Mouse (Mus musculus): ENCODE results near the gene Zbtb4. TPM values are rescaled to one million over a fixed set of nuclear protein-coding genes. Genes with fewer than 3 reads are reported as not detected.

Gene Zbtb4
- polyA plus RNA-seq, 1 experiment from 2014 or later: 2.4 TPM

DNA sequence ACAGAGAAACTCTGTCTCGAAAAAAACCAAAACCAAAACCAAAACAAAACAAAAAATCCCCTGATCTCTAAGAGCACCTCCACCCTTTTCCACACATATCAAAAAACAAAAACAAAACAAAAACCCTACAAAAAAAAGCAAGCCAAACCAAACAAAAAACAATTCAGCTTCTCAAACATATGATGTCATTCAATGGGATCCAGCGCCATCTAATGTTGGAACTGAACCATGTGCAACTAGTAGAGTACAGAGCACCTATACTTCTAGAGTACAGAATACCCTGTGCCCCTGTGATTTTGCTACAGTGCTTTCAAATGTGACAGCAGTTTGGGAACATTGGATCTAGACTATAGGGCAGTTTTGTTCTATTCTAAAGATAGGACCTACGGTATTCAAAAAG is 11.0 kb upstream of the Zbtb4 start:
- H3K9ac ChIP-seq: no peak overlapping the region
- H3K9me3 ChIP-seq (replicated peaks): no peaks in the 10 kb centered on the region
- H3K27me3 ChIP-seq: no peaks in the 10 kb centered on the region
- H3K4me3 ChIP-seq: no peak overlapping the region
- peak overlapping the region; percentile 76 for H3K4me2 ChIP-seq (replicated peaks)
- peaks cover 46% of the 10 kb centered on the region for H3K4me1 ChIP-seq
- 64% methylated on average over 3 of the region's 3 CpGs for WGBS
- no peak for ATAC-seq (ENCODE audit: low FRiP score)
- H3K27ac ChIP-seq: no peak overlapping the region
- no peaks in the 10 kb centered on the region for H3K36me3 ChIP-seq

DNA sequence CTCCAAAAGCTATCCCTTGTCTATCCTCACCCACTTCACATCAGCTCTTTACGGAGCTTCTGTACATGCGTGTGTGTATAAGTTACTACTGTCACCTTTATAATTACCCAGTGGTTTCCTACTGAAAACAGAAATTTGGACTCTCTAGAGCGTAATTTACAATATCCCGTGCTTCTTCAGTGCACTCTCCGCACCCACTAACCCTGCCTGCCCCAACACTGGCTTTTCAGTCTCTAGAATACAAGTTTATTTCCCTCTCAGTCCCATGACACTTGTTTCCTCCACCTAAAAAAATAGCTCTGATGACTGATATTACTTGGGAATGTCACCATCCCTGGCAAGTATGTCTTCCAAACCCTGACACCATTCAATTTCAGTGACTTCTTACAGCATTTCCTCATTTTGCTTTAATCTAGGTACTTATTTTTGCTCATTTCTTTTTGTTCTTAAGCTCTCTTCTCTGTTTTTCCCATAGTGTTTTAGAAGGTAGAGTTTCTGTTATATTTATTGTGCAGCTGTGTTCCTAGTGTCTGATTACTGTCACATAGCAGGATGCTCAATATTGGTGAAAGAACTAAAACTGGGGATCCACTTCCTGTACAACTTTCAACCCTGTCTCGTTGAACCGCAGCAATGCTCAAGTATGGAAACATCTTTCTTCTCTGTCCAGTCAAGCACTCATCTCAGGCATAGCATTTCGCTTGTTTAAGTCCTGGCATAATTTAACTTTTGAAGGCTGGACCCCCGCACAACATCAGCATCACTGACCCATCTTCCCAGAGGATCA is 8.2 kb upstream of the Zbtb4 start:
- H3K4me2 ChIP-seq (replicated peaks): peak overlapping the region; percentile 76
- H3K4me1 ChIP-seq: peaks cover 50% of the 10 kb centered on the region
- H3K27me3 ChIP-seq: no peaks in the 10 kb centered on the region
- ATAC-seq (ENCODE audit: low FRiP score): no peak
- H3K27ac ChIP-seq: peak overlapping the region; percentile 98
- 44% methylated on average over 9 of the region's 9 CpGs for WGBS
- H3K36me3 ChIP-seq: no peaks in the 10 kb centered on the region
- H3K9ac ChIP-seq: peak overlapping the region; percentile 81
- H3K9me3 ChIP-seq (replicated peaks): no peaks in the 10 kb centered on the region
- H3K4me3 ChIP-seq: peak overlapping the region; percentile 52

DNA sequence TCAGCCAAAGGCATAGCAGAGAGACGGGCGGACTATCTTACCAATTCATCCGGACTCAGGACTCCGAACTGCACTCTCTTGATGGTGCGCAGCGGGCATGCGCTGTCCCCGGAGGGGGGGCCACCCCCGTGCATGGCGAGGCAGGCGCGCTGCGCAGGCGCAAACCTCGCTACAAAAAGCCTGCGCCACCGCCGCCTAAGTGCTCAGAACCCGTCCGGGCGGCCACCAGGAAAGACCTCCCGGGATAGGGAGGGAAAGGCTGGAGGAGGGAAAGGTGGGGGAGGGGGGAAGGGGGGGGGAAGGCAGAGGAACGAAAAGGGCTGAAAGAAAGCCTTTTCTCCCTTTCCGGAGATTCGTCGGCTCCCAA is 7.6 kb upstream of the Zbtb4 start:
- H3K4me1 ChIP-seq: peaks cover 46% of the 10 kb centered on the region

DNA sequence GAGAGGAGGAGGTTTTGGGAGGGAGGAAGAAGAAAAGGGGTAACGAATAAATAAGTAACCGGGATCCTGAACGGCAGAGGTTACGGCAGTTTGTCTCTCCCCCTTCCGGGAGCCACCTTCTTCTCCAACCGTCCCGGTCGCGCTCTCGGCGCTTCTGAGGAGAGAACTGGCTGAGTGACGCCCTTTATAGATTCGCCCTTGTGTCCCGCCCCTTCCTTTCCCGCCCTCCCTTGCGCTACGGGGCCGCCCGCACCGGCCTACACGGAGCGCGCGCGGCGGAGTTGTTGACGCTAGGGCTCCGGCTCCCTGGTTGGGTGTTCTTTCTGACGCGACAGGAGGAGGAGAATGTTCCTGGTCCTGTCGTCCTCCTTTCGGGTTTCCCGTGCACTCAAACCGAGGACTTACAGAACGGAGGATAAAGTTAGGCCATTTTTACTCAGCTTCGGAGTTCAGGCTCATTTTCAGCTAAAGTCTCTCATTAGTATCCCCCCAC is 7.2 kb upstream of the Zbtb4 start, which contains the start of gene Polr2a:
Polr2a (minus strand) TSS at position 160 of the 493 bp plus-strand sequence.
- Histone ChIP-seq H3K27me3 (no peaks in the 10 kb centered on the region), H3K4me3 (peak within 1 kb of the TSS; percentile 52), H3K4me2 (replicated peaks) (peak within 1 kb of the TSS; percentile 76), H3K27ac (peak within 1 kb of the TSS; percentile 98), H3K9ac (peak within 1 kb of the TSS; percentile 81), H3K36me3 (no peaks in the 10 kb centered on the region), H3K9me3 (replicated peaks) (no peaks in the 10 kb centered on the region), H3K4me1 (peaks cover 44% of the 10 kb centered on the region)
- peak; percentile 97 for ATAC-seq (ENCODE audit: low FRiP score)
- WGBS: 0% methylated on average over 33 of the region's 36 CpGs

More for the DNA sequence above, 7.6 kb upstream of the Zbtb4 start:
- peak overlapping the region; percentile 98 for H3K27ac ChIP-seq
- H3K36me3 ChIP-seq: no peaks in the 10 kb centered on the region
- no peaks in the 10 kb centered on the region for H3K27me3 ChIP-seq
- under 1% methylated on average over 26 of the region's 26 CpGs for WGBS
- peak overlapping the region; percentile 76 for H3K4me2 ChIP-seq (replicated peaks)
- ATAC-seq (ENCODE audit: low FRiP score): peak; percentile 85
- H3K9me3 ChIP-seq (replicated peaks): no peaks in the 10 kb centered on the region
- peak overlapping the region; percentile 52 for H3K4me3 ChIP-seq
- H3K9ac ChIP-seq: peak overlapping the region; percentile 81

- peak overlapping the region; percentile 81 for H3K9ac ChIP-seq
- H3K36me3 ChIP-seq: no peaks in the 10 kb centered on the region
- peak; percentile 91 for ATAC-seq (ENCODE audit: low FRiP score)
- under 1% methylated on average over 37 of the region's 37 CpGs for WGBS
- peaks cover 40% of the 10 kb centered on the region for H3K4me1 ChIP-seq
- H3K9me3 ChIP-seq (replicated peaks): no peaks in the 10 kb centered on the region
- H3K4me2 ChIP-seq (replicated peaks): peak overlapping the region; percentile 76
- H3K4me3 ChIP-seq: peak overlapping the region; percentile 52
- H3K27me3 ChIP-seq: no peaks in the 10 kb centered on the region
- H3K27ac ChIP-seq: peak overlapping the region; percentile 98
These were observed 6.6 kb upstream of the Zbtb4 start for GRCm38 (mm10) chr11:69758971-69759721.

DNA sequence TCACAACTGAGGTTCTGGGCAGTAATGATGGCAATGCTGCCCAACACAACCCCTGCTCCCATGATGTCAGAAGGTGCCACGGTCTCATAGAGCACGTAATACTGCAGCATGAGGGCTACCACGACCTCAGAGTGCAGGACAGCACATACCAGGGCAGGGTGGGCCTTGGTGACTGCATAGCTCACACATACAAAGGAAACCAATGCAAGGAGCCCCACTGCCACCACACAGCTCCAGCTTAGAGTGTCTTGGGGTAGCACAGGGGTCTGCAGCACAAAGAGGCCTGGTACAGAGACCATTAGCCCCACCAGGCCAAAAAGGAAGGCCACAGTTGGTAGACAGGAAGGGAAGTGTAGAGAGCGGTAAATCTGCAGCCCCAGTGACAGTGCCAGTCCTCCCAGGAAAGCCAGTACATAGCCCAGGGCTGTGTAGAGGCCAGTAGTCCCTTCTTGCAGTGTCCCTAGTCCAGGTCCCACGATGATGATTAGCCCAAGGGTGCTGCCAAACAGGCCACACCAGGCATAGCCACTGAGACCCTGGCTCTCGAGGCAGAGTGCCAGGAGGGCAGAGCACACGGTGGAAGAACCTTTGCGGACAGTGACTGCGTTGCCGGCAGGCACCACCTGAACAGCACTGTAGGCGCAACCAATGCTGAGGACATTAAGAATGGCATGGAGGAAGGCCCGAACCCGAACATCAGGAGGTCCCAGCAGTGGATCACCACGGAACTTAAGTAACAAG is 5.4 kb upstream of the Zbtb4 start:
- 85% methylated on average over 14 of the region's 14 CpGs for WGBS
- no peaks in the 10 kb centered on the region for H3K36me3 ChIP-seq
- H3K27me3 ChIP-seq: no peaks in the 10 kb centered on the region
- ATAC-seq (ENCODE audit: low FRiP score): no peak
- peak overlapping the region; percentile 81 for H3K9ac ChIP-seq
- peak overlapping the region; percentile 52; the same call in 1 of the 2 replicates for H3K4me3 ChIP-seq
- no peaks in the 10 kb centered on the region for H3K9me3 ChIP-seq (replicated peaks)
- H3K27ac ChIP-seq: peak overlapping the region; percentile 98
- peak overlapping the region; percentile 76 for H3K4me2 ChIP-seq (replicated peaks)
- H3K4me1 ChIP-seq: peaks cover 34% of the 10 kb centered on the region

DNA sequence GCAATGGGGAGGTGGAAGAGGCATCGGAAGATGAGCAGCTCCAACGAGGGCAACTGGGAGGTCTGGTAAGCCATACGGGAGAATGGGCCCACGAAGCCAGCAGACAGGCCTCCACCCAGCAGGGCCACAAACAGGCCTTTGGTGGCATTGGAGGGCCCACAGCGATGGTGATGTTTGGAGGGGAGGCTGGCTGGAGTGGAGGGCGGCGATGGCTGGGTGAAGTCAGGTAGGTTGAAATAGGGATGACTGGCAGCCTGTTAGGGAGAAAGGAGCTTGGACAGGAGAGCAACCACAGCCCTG is 4.9 kb upstream of the Zbtb4 start:
- Histone ChIP-seq H3K27ac (peak overlapping the region; percentile 98), H3K4me1 (peaks cover 32% of the 10 kb centered on the region), H3K4me3 (no peak overlapping the region), H3K9ac (peak overlapping the region; percentile 81; the same call in 1 of the 2 replicates), H3K36me3 (no peaks in the 10 kb centered on the region), H3K27me3 (no peaks in the 10 kb centered on the region), H3K9me3 (replicated peaks) (no peaks in the 10 kb centered on the region), H3K4me2 (replicated peaks) (no peak overlapping the region)
- WGBS: 93% methylated on average over 7 of the region's 7 CpGs
- ATAC-seq (ENCODE audit: low FRiP score): no peak

DNA sequence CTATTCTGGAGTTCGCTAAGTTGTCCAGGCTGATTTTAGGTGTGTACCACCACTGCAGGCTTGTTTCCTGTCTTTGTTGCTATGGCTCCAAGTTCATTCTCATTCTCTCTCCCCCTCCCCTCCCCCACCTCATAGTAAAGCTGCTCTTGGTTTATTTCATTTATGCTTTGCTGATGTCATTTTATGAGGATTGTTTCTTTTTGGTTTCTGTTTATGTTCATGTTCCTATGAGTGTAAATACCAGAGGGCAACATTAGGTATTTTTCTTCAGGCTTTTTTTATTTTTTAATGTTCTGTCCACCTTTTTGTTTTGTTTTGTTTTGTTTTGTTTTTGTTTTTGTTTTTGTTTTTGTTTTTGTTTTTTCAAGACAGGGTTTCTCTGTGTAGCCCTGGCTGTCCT is 3.8 kb upstream of the Zbtb4 start, which contains the start of gene Slc35g3:
Slc35g3 (minus strand) TSS at position 101 of the 400 bp plus-strand sequence.
- Histone ChIP-seq H3K4me1 (peaks cover 31% of the 10 kb centered on the region), H3K27ac (peak within 1 kb of the TSS; percentile 98), H3K9me3 (replicated peaks) (no peaks in the 10 kb centered on the region), H3K4me2 (replicated peaks) (no peak within 1 kb of the TSS), H3K27me3 (no peaks in the 10 kb centered on the region), H3K4me3 (no peak within 1 kb of the TSS), H3K9ac (peak within 1 kb of the TSS; percentile 81; the same call in 1 of the 2 replicates), H3K36me3 (no peaks in the 10 kb centered on the region)
- WGBS: 86% methylated on average over 1 of the region's 1 CpGs
- ATAC-seq (ENCODE audit: low FRiP score): no peak

- ATAC-seq (ENCODE audit: low FRiP score): no peak
- no peak overlapping the region for H3K9ac ChIP-seq
- H3K27ac ChIP-seq: no peak overlapping the region
- no peaks in the 10 kb centered on the region for H3K27me3 ChIP-seq
- no peaks in the 10 kb centered on the region for H3K36me3 ChIP-seq
- 64% methylated on average over 7 of the region's 7 CpGs for WGBS
- no peak overlapping the region for H3K4me3 ChIP-seq
- H3K4me1 ChIP-seq: peaks cover 33% of the 10 kb centered on the region
- no peak overlapping the region for H3K4me2 ChIP-seq (replicated peaks)
- no peaks in the 10 kb centered on the region for H3K9me3 ChIP-seq (replicated peaks)
These were observed 2.2 kb upstream of the Zbtb4 start for GRCm38 (mm10) chr11:69763551-69763950.

- peak overlapping the region; percentile 94 for H3K9ac ChIP-seq
- peak; percentile 87 for ATAC-seq (ENCODE audit: low FRiP score)
- peaks cover 23% of the 10 kb centered on the region for H3K4me1 ChIP-seq
- H3K9me3 ChIP-seq (replicated peaks): no peaks in the 10 kb centered on the region
- no peaks in the 10 kb centered on the region for H3K36me3 ChIP-seq
- H3K27ac ChIP-seq: peak overlapping the region; percentile 85
- WGBS: 0% methylated on average over 37 of the region's 37 CpGs
- H3K27me3 ChIP-seq: no peaks in the 10 kb centered on the region
- peak overlapping the region; percentile 81 for H3K4me2 ChIP-seq (replicated peaks)
- peak overlapping the region; percentile 82 for H3K4me3 ChIP-seq
These were observed 456 bp downstream of the Zbtb4 start for GRCm38 (mm10) chr11:69766126-69766609.

- Histone ChIP-seq H3K4me2 (replicated peaks) (peak overlapping the region; percentile 81), H3K4me3 (peak overlapping the region; percentile 82), H3K4me1 (peaks cover 23% of the 10 kb centered on the region), H3K27ac (0 out of 2 replicates have a peak overlapping the region, but pooled peaks have one; percentile 0), H3K27me3 (no peaks in the 10 kb centered on the region), H3K9me3 (replicated peaks) (no peaks in the 10 kb centered on the region), H3K36me3 (no peaks in the 10 kb centered on the region), H3K9ac (peak overlapping the region; percentile 94)
- WGBS: 66% methylated on average over 13 of the region's 13 CpGs
- no peak for ATAC-seq (ENCODE audit: low FRiP score)
These were observed 1.3 kb downstream of the Zbtb4 start for GRCm38 (mm10) chr11:69766872-69767624.

Measured in hindbrain, embryonic 12.5 days (tissue).